Mouse (Mus musculus): ENCODE measurements around the gene Ldb3. TPM values are rescaled to one million over a fixed set of nuclear protein-coding genes. Genes with fewer than 3 reads are reported as not detected.
A peak's percentile ranks its signal among the peaks of the same experiment; 100 is the strongest.

The Ldb3 gene
- polyA plus RNA-seq, 1 experiment from 2014 or later, result 12.7 TPM

DNA sequence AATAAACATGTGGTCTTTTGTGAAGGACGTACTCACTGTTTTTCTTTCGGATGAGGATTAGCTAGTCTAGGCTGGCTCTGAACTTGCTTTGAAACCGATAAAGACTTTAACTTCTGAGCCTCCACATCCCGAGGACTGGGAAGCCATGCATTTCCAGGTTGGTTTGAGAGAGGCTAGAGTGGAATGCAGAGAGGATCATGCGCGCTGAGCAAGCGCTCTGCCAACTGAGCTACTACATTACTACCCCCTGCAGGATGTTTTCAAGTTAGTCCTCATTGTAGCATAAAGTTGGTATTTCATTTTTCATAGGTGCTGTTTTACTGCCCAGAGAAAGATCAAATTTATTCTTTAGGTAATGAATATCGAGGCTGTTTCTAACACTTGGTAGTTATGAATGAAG lies 102.3 kb downstream of the Ldb3 start:
- Histone ChIP-seq H3K4me3 (ENCODE audit: low read length) (no peak overlapping the region), H3K4me1 (replicated peaks; ENCODE audit: control insufficient read depth, insufficient read depth, low read length) (peaks cover 7% of the 10 kb centered on the region; the same call in 1 of the 2 replicates), H3K27me3 (ENCODE audit: control insufficient read depth, insufficient read depth, low read depth, low read length) (no peaks in the 10 kb centered on the region), H3K9ac (ENCODE audit: low read length) (no peak overlapping the region), H3K4me2 (ENCODE audit: low read depth, low read length) (no peak overlapping the region), H3K27ac (ENCODE audit: low read length) (no peak overlapping the region), H3K9me3 (ENCODE audit: control insufficient read depth, low read length) (no peaks in the 10 kb centered on the region), H3K36me3 (ENCODE audit: control insufficient read depth, insufficient read depth, low read length) (no peaks in the 10 kb centered on the region)
- WGBS, result 48% methylated on average over 8 of the region's 8 CpGs
- ATAC-seq (ENCODE audit: low read depth), result peak; percentile 45; the same call in 1 of the 2 replicates

GRCm38 (mm10) chr14:34483469-34484341 lies 104.8 kb downstream of the Ldb3 start:
- H3K4me2 ChIP-seq (ENCODE audit: low read depth, low read length), result no peak overlapping the region
- WGBS, result 81% methylated on average over 6 of the region's 6 CpGs
- no peak overlapping the region for H3K27ac ChIP-seq (ENCODE audit: low read length)

More at GRCm38 (mm10) chr14:34483469-34484341, 104.8 kb downstream of the Ldb3 start:
- H3K4me3 ChIP-seq (ENCODE audit: low read length), result no peak overlapping the region
- no peak for ATAC-seq (ENCODE audit: low read depth)
- H3K9ac ChIP-seq (ENCODE audit: low read length), result no peak overlapping the region
- 0 out of 2 replicates have a peak, but pooled peaks cover 5% of the 10 kb centered on the region for H3K4me1 ChIP-seq (replicated peaks; ENCODE audit: control insufficient read depth, insufficient read depth, low read length)
- no peaks in the 10 kb centered on the region for H3K36me3 ChIP-seq (ENCODE audit: control insufficient read depth, insufficient read depth, low read length)
- no peaks in the 10 kb centered on the region for H3K9me3 ChIP-seq (ENCODE audit: control insufficient read depth, low read length)
- no peaks in the 10 kb centered on the region for H3K27me3 ChIP-seq (ENCODE audit: control insufficient read depth, insufficient read depth, low read depth, low read length)

Other genes with a start within 250 kb of the Ldb3 start
- 1.0 TPM in 1 of 2 replicates, not detected in the other for gene Fam25c, start 233.2 kb downstream of the Ldb3 start, polyA plus RNA-seq (2015; fragmentation: Nextera tagmentation; extraction: Ambion mirVana)
- gene Sncg, start 213.9 kb downstream of the Ldb3 start, polyA plus RNA-seq (2015; fragmentation: Nextera tagmentation; extraction: Ambion mirVana), result 6.8 and 8.0 TPM in 2 replicates
- 14.8 and 15.6 TPM in 2 replicates for gene Mmrn2, start 213.2 kb downstream of the Ldb3 start, polyA plus RNA-seq (2015; fragmentation: Nextera tagmentation; extraction: Ambion mirVana)
- 18.1 and 25.8 TPM in 2 replicates for gene Bmpr1a, start 85.3 kb downstream of the Ldb3 start, polyA plus RNA-seq (2015; fragmentation: Nextera tagmentation; extraction: Ambion mirVana)
- not detected in 2 replicates for gene 9230112D13Rik, start 65.9 kb downstream of the Ldb3 start, polyA plus RNA-seq (2015; fragmentation: Nextera tagmentation; extraction: Ambion mirVana)
- gene Opn4, start 11.5 kb upstream of the Ldb3 start, polyA plus RNA-seq (2015; fragmentation: Nextera tagmentation; extraction: Ambion mirVana), result 0.26 and 0.38 TPM in 2 replicates
- gene Wapl, start 85.2 kb upstream of the Ldb3 start, polyA plus RNA-seq (2015; fragmentation: Nextera tagmentation; extraction: Ambion mirVana), result 20.2 and 20.8 TPM in 2 replicates
- 0.51 and 0.54 TPM in 2 replicates for gene Grid1, start 231.4 kb upstream of the Ldb3 start, polyA plus RNA-seq (2015; fragmentation: Nextera tagmentation; extraction: Ambion mirVana)